11 mouse cellular contexts compared by ENCODE assay signal in genomic region chr4:152062390-152063110, GRCm38 (mm10). TPM values are rescaled to one million over a fixed set of nuclear protein-coding genes. Genes with fewer than 3 reads are reported as not detected.
DNase-seq lines count a peak whose midpoint lies in the region; ATAC-seq and TF ChIP-seq lines count a peak whose summit lies in the region.
"Had no signal": no experiment of that assay in that cellular context is flagged by ENCODE, and none has a peak within 500 bp of the region (broad histone marks: within the 10 kb centered on the region; RNA-seq: fewer than 3 reads in every experiment).

No protein-coding gene starts in this region.

- TF ChIP-seq EP300 in liver, embryonic 14.5 days (IDR thresholded peaks at IDR 0.05; ENCODE audit: low read depth) = no peak

- WGBS in kidney, embryonic 14.5 days = 67% methylated on average over 9 of the region's 9 CpGs
- 66% methylated on average over 9 of the region's 9 CpGs for WGBS in liver, embryonic 14.5 days (ENCODE audit: insufficient replicate concordance)
- 80% methylated on average over 9 of the region's 9 CpGs for WGBS in forebrain, embryonic 16.5 days

- ATAC-seq in kidney, embryonic 14.5 days (ENCODE audit: low FRiP score, low TSS enrichment) = no peak
- peak; percentile 33; the same call in 1 of the 2 replicates for ATAC-seq in liver, embryonic 14.5 days (ENCODE audit: insufficient read depth)
- ATAC-seq in forebrain, embryonic 16.5 days = no peak

- no peak overlapping the region for H3K9ac ChIP-seq in kidney, embryonic 14.5 days (ENCODE audit: low read depth, low read length)
- H3K9ac ChIP-seq in liver, embryonic 14.5 days (replicated peaks) = no peak overlapping the region
- H3K9ac ChIP-seq in forebrain, embryonic 16.5 days (replicated peaks; ENCODE audit: low read depth, low read length) = no peak overlapping the region
- H3K9ac ChIP-seq: forebrain, embryonic 12.5 days had no signal

- H3K9me3 ChIP-seq in kidney, embryonic 14.5 days (ENCODE audit: control insufficient read depth, low read length) = no peaks in the 10 kb centered on the region
- H3K9me3 ChIP-seq in liver, embryonic 14.5 days (ENCODE audit: control insufficient read depth, low read length) = no peaks in the 10 kb centered on the region
- no peaks in the 10 kb centered on the region for H3K9me3 ChIP-seq in forebrain, embryonic 16.5 days (ENCODE audit: control insufficient read depth, low read length)
- H3K9me3 ChIP-seq: forebrain, embryonic 12.5 days had no signal

- H3K4me2 ChIP-seq in kidney, embryonic 14.5 days (replicated peaks; ENCODE audit: low read depth, low read length) = no peak overlapping the region
- no peak overlapping the region for H3K4me2 ChIP-seq in liver, embryonic 14.5 days (ENCODE audit: low read depth)
- H3K4me2 ChIP-seq in forebrain, embryonic 16.5 days (ENCODE audit: low read length) = no peak overlapping the region
- H3K4me2 ChIP-seq: forebrain, embryonic 12.5 days had no signal

- peak; percentile 65 for DNase-seq in adrenal gland, postnatal 14 days
- DNase-seq in adrenal gland, adult 8-10 months = no peak
- DNase-seq in kidney, adult 11 months = peak; percentile 87
- peak; percentile 60 for DNase-seq in kidney, adult 18-20 months
- DNase-seq in liver, embryonic 14.5 days (ENCODE audit: low read depth in 3 of 3, low spot score in 3 of 3) = peak in 1 of 3 experiments; percentile 19
- DNase-seq in spleen, postnatal 14 days (ENCODE audit: low spot score in 2 of 2) = no peak
- DNase-seq: embryo, embryonic 11 days; left cerebral cortex, postnatal 4 days had no signal

- H3K27me3 ChIP-seq in kidney, embryonic 14.5 days (ENCODE audit: control insufficient read depth, insufficient read depth, low read length) = no peaks in the 10 kb centered on the region
- no peaks in the 10 kb centered on the region for H3K27me3 ChIP-seq in liver, embryonic 14.5 days (ENCODE audit: control insufficient read depth, insufficient read depth, low read length)
- no peaks in the 10 kb centered on the region for H3K27me3 ChIP-seq in forebrain, embryonic 16.5 days (replicated peaks; ENCODE audit: control insufficient read depth, insufficient read depth, low read length)
- H3K27me3 ChIP-seq: forebrain, embryonic 12.5 days had no signal

- no peak overlapping the region for H3K27ac ChIP-seq in kidney, embryonic 14.5 days (ENCODE audit: low read depth, low read length)
- H3K27ac ChIP-seq in liver, embryonic 14.5 days = no peak overlapping the region
- no peak overlapping the region for H3K27ac ChIP-seq in forebrain, embryonic 16.5 days (ENCODE audit: low read length)
- H3K27ac ChIP-seq: forebrain, embryonic 12.5 days had no signal

- no peak for TF ChIP-seq CTCF in liver, embryonic 14.5 days (IDR thresholded peaks at IDR 0.05; ENCODE audit: low read depth)

- no peak overlapping the region for H3K4me3 ChIP-seq in kidney, embryonic 14.5 days (ENCODE audit: low read length)
- no peak overlapping the region for H3K4me3 ChIP-seq in liver, embryonic 14.5 days (ENCODE audit: insufficient read depth in 1 of 2, low read depth in 2 of 2, low read length in 2 of 2)
- no peak overlapping the region for H3K4me3 ChIP-seq in forebrain, embryonic 16.5 days (replicated peaks; ENCODE audit: low read length)
- H3K4me3 ChIP-seq: forebrain, embryonic 12.5 days had no signal

- H3K36me3 ChIP-seq in kidney, embryonic 14.5 days (ENCODE audit: control insufficient read depth, insufficient read depth, low read length) = peaks cover 35% of the 10 kb centered on the region
- H3K36me3 ChIP-seq in liver, embryonic 14.5 days (replicated peaks; ENCODE audit: control insufficient read depth, insufficient read depth, low read depth) = peaks cover 20% of the 10 kb centered on the region
- H3K36me3 ChIP-seq in forebrain, embryonic 16.5 days (ENCODE audit: control insufficient read depth, insufficient read depth) = peaks cover 13% of the 10 kb centered on the region

- no peaks in the 10 kb centered on the region for H3K4me1 ChIP-seq in kidney, embryonic 14.5 days (ENCODE audit: control insufficient read depth, insufficient read depth, low read length)
- H3K4me1 ChIP-seq in liver, embryonic 14.5 days (replicated peaks; ENCODE audit: control insufficient read depth in 2 of 2, insufficient read depth in 2 of 2, low read length in 1 of 2) = no peaks in the 10 kb centered on the region
- no peaks in the 10 kb centered on the region for H3K4me1 ChIP-seq in forebrain, embryonic 16.5 days (replicated peaks; ENCODE audit: control insufficient read depth, insufficient read depth, low read length)
- H3K4me1 ChIP-seq: forebrain, embryonic 12.5 days had no signal

RNA-seq across cellular contexts. Expression of gene Plekhg5, which starts 9.7 kb away (rescaled TPM):
- 16.9 and 21.5 TPM in 2 replicates for total RNA-seq in adrenal gland, postnatal 14 days (2021)
- 10 to 100 TPM in 3 of 4 experiments, 1 to 10 TPM in 1; 8.7 to 19.5 (median 15.4) TPM for total RNA-seq in adrenal gland, adult 8-10 months (2022)
- polyA plus RNA-seq in kidney, embryonic 14.5 days (2014; fragmentation: Nextera tagmentation; extraction: Ambion mirVana) = 10.4 and 16.1 TPM in 2 replicates
- 4.5 and 4.7 TPM in 2 replicates for polyA plus RNA-seq in liver, embryonic 14.5 days (2012; rRNA removed)
- polyA plus RNA-seq in liver, embryonic 14.5 days (2014; fragmentation: Nextera tagmentation; extraction: Ambion mirVana) = 2.6 and 4.8 TPM in 2 replicates
- 11.7 and 13.2 TPM in 2 replicates for polyA plus RNA-seq in forebrain, embryonic 16.5 days (2015; fragmentation: Nextera tagmentation; extraction: Ambion mirVana)

RNA-seq across cellular contexts. Expression of gene Nol9, which starts 23.4 kb away (rescaled TPM):
- 24.0 and 26.9 TPM in 2 replicates for total RNA-seq in adrenal gland, postnatal 14 days (2021)
- 10 to 100 TPM; 21.3 to 29.6 (median 25.8) TPM for total RNA-seq in adrenal gland, adult 8-10 months (2022)
- 26.1 and 47.3 TPM in 2 replicates for polyA plus RNA-seq in kidney, embryonic 14.5 days (2014; fragmentation: Nextera tagmentation; extraction: Ambion mirVana)
- polyA plus RNA-seq in liver, embryonic 14.5 days (2012; rRNA removed) = 9.8 and 11.1 TPM in 2 replicates
- 11.5 and 16.3 TPM in 2 replicates for polyA plus RNA-seq in liver, embryonic 14.5 days (2014; fragmentation: Nextera tagmentation; extraction: Ambion mirVana)
- polyA plus RNA-seq in forebrain, embryonic 16.5 days (2015; fragmentation: Nextera tagmentation; extraction: Ambion mirVana) = 25.1 and 27.7 TPM in 2 replicates

RNA-seq across cellular contexts. Expression of gene Tas1r1, which starts 24.2 kb away (rescaled TPM):
- not detected in 2 replicates for total RNA-seq in adrenal gland, postnatal 14 days (2021)
- under 1 TPM in 1 of 4 experiments, not detected in 3; 0.71 TPM for total RNA-seq in adrenal gland, adult 8-10 months (2022)
- polyA plus RNA-seq in kidney, embryonic 14.5 days (2014; fragmentation: Nextera tagmentation; extraction: Ambion mirVana) = 0.39 and 0.77 TPM in 2 replicates
- polyA plus RNA-seq in liver, embryonic 14.5 days (2012; rRNA removed) = 0.03 and 0.06 TPM in 2 replicates
- not detected in 2 replicates for polyA plus RNA-seq in liver, embryonic 14.5 days (2014; fragmentation: Nextera tagmentation; extraction: Ambion mirVana)
- 0.97 and 1.6 TPM in 2 replicates for polyA plus RNA-seq in forebrain, embryonic 16.5 days (2015; fragmentation: Nextera tagmentation; extraction: Ambion mirVana)

RNA-seq across cellular contexts. Expression of gene Zbtb48, which starts 35.1 kb away (rescaled TPM):
- 10.6 and 11.3 TPM in 2 replicates for total RNA-seq in adrenal gland, postnatal 14 days (2021)
- 10 to 100 TPM in 3 of 4 experiments, 1 to 10 TPM in 1; 7.1 to 17.4 (median 13.7) TPM for total RNA-seq in adrenal gland, adult 8-10 months (2022)
- polyA plus RNA-seq in kidney, embryonic 14.5 days (2014; fragmentation: Nextera tagmentation; extraction: Ambion mirVana) = 19.0 and 24.4 TPM in 2 replicates
- 8.2 and 10.7 TPM in 2 replicates for polyA plus RNA-seq in liver, embryonic 14.5 days (2012; rRNA removed)
- polyA plus RNA-seq in liver, embryonic 14.5 days (2014; fragmentation: Nextera tagmentation; extraction: Ambion mirVana) = 6.4 and 8.8 TPM in 2 replicates
- polyA plus RNA-seq in forebrain, embryonic 16.5 days (2015; fragmentation: Nextera tagmentation; extraction: Ambion mirVana) = 23.4 and 25.4 TPM in 2 replicates

RNA-seq across cellular contexts. Expression of gene Tnfrsf25, which starts 53.2 kb away (rescaled TPM):
- total RNA-seq in adrenal gland, postnatal 14 days (2021) = 2.9 and 4.8 TPM in 2 replicates
- 1 to 10 TPM in 3 of 4 experiments, under 1 TPM in 1; 0.73 to 2.0 (median 1.3) TPM for total RNA-seq in adrenal gland, adult 8-10 months (2022)
- polyA plus RNA-seq in kidney, embryonic 14.5 days (2014; fragmentation: Nextera tagmentation; extraction: Ambion mirVana) = 0.57 and 1.9 TPM in 2 replicates
- 0.68 and 0.93 TPM in 2 replicates for polyA plus RNA-seq in liver, embryonic 14.5 days (2012; rRNA removed)
- polyA plus RNA-seq in liver, embryonic 14.5 days (2014; fragmentation: Nextera tagmentation; extraction: Ambion mirVana) = 0.15 and 0.16 TPM in 2 replicates
- 0.97 and 1.5 TPM in 2 replicates for polyA plus RNA-seq in forebrain, embryonic 16.5 days (2015; fragmentation: Nextera tagmentation; extraction: Ambion mirVana)

Comparison
In these comparisons a context has a peak if more than half of its experiments do, and no peak if none do; other contexts are left out.
1. DNase-seq: peak in adrenal gland, postnatal 14 days (single experiment), kidney, adult 11 months (single experiment) and kidney, adult 18-20 months (single experiment); none in adrenal gland, adult 8-10 months (single experiment) and spleen, postnatal 14 days (0 of 2).